Mouse (Mus musculus) small intestine, adult 2 months (tissue): Measurements from ENCODE around the gene Rilp. TPM values are rescaled to one million over a fixed set of nuclear protein-coding genes. Genes with fewer than 3 reads are reported as not detected.
A peak's percentile ranks its signal among the peaks of the same experiment; 100 is the strongest.

Experiments
- H3K27ac ChIP-seq: fragments of 200-500 bp; 2 replicates; pipeline ENCODE4 v1.5.1; 2012; ENCODE audit warnings: low read depth, low read length, control low read depth, inconsistent platforms; ENCODE audit not compliant: insufficient read depth
- H3K27me3 ChIP-seq: fragments of 200-500 bp; 2 replicates; pipeline ENCODE4 v1.6.1; 2012; ENCODE audit warnings: mild to moderate bottlenecking, moderate library complexity, low read length, inconsistent platforms; ENCODE audit not compliant: control insufficient read depth, insufficient read depth
- H3K36me3 ChIP-seq: fragments of 200-500 bp; 2 replicates; pipeline ENCODE4 v1.6.1; 2012; ENCODE audit warnings: mild to moderate bottlenecking, low read length, control low read depth, inconsistent platforms; ENCODE audit not compliant: control insufficient read depth, insufficient read depth
- H3K4me1 ChIP-seq: fragments of 200-500 bp; 2 replicates; pipeline ENCODE4 v1.6.1; 2012; ENCODE audit warnings: low read length, inconsistent platforms, mixed read lengths; ENCODE audit not compliant: control insufficient read depth, insufficient read depth, insufficient read length
- H3K4me3 ChIP-seq: fragments of 200-500 bp; 2 replicates; pipeline ENCODE4 v1.5.1; 2012; ENCODE audit warnings: low read depth, mild to moderate bottlenecking, control low read depth, inconsistent platforms, low read length, moderate library complexity
- CTCF ChIP-seq: fragments of 200-500 bp; IDR thresholded peaks from 2 replicates; pipeline ENCODE4 v1.5.1; 2012; ENCODE audit warnings: low read depth, mild to moderate bottlenecking, control low read depth, inconsistent platforms, low read length, moderate library complexity, mixed read lengths; ENCODE audit not compliant: insufficient replicate concordance, insufficient read length; ENCODE audit errors: extremely low read depth
- POLR2A ChIP-seq: fragments of 200-500 bp; IDR thresholded peaks from 2 replicates; pipeline ENCODE4 v1.6.1; 2012; ENCODE audit warnings: low read depth, mild to moderate bottlenecking, control low read depth, inconsistent platforms, low read length, moderate library complexity
- WGBS: fragments of 180-500 bp; shearing (Covaris S2); methylation state at CpG from one replicate; pipeline ENCODE4 v1.1.7; 2018; 5-methylcytosine and 5-hydroxymethylcytosine counted together
- polyA plus RNA-seq: library from polyadenylated mRNA; depleted of rRNA; stranded (reverse); fragments of >200 nt; gene quantifications from 2 replicates; pipeline ENCODE4 v1.2.3, GENCODE M21; 2012; rRNA removed

The Rilp gene
- polyA plus RNA-seq, 1 experiment: 15.0 TPM

- Histone ChIP-seq H3K4me1 (peaks cover 51% of the 10 kb centered on the region), H3K27ac (peak overlapping the region; percentile 96), H3K36me3 (peaks cover 61% of the 10 kb centered on the region), H3K27me3 (no peaks in the 10 kb centered on the region), H3K4me3 (no peak overlapping the region)
- no peak for TF ChIP-seq POLR2A
- TF ChIP-seq CTCF: no peak
- 45% methylated on average over 5 of the region's 5 CpGs for WGBS
Measured at GRCm38 (mm10) chr11:75561410-75561791, 51.5 kb downstream of the Rilp start.

Other genes starting within 250 kb of the Rilp start
- gene Rpa1, start 161.8 kb upstream of the Rilp start, polyA plus RNA-seq: 5.6 and 8.7 TPM in 2 replicates
- 1.2 and 1.4 TPM in 2 replicates for gene Smyd4, start 161.7 kb upstream of the Rilp start, polyA plus RNA-seq
- 5.8 and 13.7 TPM in 2 replicates for gene Serpinf1, start 87.4 kb upstream of the Rilp start, polyA plus RNA-seq
- gene Serpinf2, start 70.5 kb upstream of the Rilp start, polyA plus RNA-seq: 2.0 and 4.3 TPM in 2 replicates
- gene Wdr81, start 55.4 kb upstream of the Rilp start, polyA plus RNA-seq: 8.3 and 18.3 TPM in 2 replicates
- gene Tlcd2, start 48.4 kb upstream of the Rilp start, polyA plus RNA-seq: 27.9 and 78.8 TPM in 2 replicates
- 23.4 and 44.2 TPM in 2 replicates for gene Prpf8, start 23.3 kb upstream of the Rilp start, polyA plus RNA-seq
- 9.4 and 12.3 TPM in 2 replicates for gene Scarf1, start 3.4 kb downstream of the Rilp start, polyA plus RNA-seq
- gene Slc43a2, start 21.6 kb downstream of the Rilp start, polyA plus RNA-seq: 165 and 508 TPM in 2 replicates
- 88.0 and 185 TPM in 2 replicates for gene Pitpna, start 78.0 kb downstream of the Rilp start, polyA plus RNA-seq
- 14.3 and 35.3 TPM in 2 replicates for gene Inpp5k, start 120.9 kb downstream of the Rilp start, polyA plus RNA-seq
- 23.2 and 28.7 TPM in 2 replicates for gene Myo1c, start 140.4 kb downstream of the Rilp start, polyA plus RNA-seq
- gene Crk, start 169.2 kb downstream of the Rilp start, polyA plus RNA-seq: 71.4 and 111 TPM in 2 replicates
- 18.8 and 46.8 TPM in 2 replicates for gene Ywhae, start 222.8 kb downstream of the Rilp start, polyA plus RNA-seq